8 mouse cellular contexts compared by ENCODE assay signal in the genomic region with DNA sequence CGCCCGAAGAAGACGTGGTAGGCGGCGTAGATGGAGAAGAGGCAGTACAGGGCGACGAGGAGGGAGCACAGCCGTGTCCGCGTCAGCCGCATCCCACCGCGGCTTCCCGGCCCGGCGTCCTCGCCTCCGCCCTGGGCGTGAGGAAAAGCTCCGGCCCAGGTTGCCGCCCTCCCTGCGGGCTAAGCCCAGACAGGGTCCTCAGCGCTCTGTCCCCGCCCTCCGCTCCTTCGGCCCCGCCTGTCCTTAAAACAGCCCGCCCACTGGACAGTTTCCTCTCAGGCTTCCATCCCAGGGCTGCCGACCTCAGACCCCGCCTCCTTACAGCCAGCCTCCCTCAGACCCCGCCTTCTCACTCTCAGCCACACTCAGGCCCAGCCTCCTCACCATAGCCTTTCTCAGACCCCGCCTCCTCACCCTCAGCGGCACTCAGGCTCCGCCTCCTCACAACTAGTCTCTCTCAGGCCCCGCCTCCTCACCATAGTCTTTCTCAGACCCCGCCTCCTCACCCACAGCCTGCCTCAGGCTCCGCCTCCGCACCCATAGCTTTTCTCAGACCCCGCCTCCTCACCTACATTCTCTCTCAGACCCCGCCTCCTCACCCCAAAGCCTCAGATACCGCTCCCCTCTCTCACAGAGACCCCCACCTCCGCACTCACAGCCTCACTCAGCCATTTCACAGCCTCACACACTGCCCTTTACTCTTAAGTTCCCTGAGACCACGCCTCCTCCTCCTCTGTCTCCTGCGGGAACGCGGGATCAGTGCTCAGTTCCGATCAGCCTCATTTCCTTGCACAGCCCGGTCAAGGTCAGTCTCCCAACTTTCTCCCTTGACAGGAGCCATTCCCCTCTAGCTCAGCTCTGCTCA. TPM values are rescaled to one million over a fixed set of nuclear protein-coding genes. Genes with fewer than 3 reads are reported as not detected.
DNase-seq lines count a peak whose midpoint lies in the region; ATAC-seq and TF ChIP-seq lines count a peak whose summit lies in the region.

Rxylt1 (minus strand) TSS at position 392 of the 865 bp plus-strand sequence.

- H3K4me1 ChIP-seq in CH12.LX (ENCODE audit: control insufficient read depth in 1 of 2, insufficient read depth in 2 of 2): peaks cover 3 to 15% of the 10 kb centered on the region in 2 experiments
- H3K4me1 ChIP-seq in forebrain, embryonic 11.5 days (replicated peaks; ENCODE audit: control insufficient read depth, insufficient read depth, low read length): no peaks in the 10 kb centered on the region
- peaks cover 9% of the 10 kb centered on the region for H3K4me1 ChIP-seq in heart, embryonic 16.5 days (ENCODE audit: control insufficient read depth, insufficient read depth, low read length)
- peaks cover 23% of the 10 kb centered on the region for H3K4me1 ChIP-seq in liver, embryonic 15.5 days (replicated peaks)
- peaks cover 5% of the 10 kb centered on the region; the same call in 1 of the 2 replicates for H3K4me1 ChIP-seq in neural tube, embryonic 12.5 days

- TF ChIP-seq RAD21 in CH12.LX (IDR thresholded peaks at IDR 0.05; ENCODE audit: low read depth, low read length): no peak

- ATAC-seq in forebrain, embryonic 11.5 days (replicated peaks; ENCODE audit: low FRiP score): peak; percentile 98
- peak; percentile 98 for ATAC-seq in heart, embryonic 16.5 days (replicated peaks; ENCODE audit: extremely low read depth, insufficient read depth, low FRiP score)
- ATAC-seq in liver, embryonic 15.5 days (ENCODE audit: insufficient read depth): peak; percentile 93
- ATAC-seq in neural tube, embryonic 12.5 days (ENCODE audit: low FRiP score, low read depth): peak; percentile 98

- dilution Hi-C loops in CH12.LX (cut with MboI; ENCODE audit: extremely low pct_ligation_motif_present, extremely low pct_unique_long_range_greater_than_20kb, low sequenced_read_pairs): no loop called here

- no peak for TF ChIP-seq EP300 in CH12.LX (IDR thresholded peaks at IDR 0.05; ENCODE audit: low read length)

- H3K4me3 ChIP-seq in CH12.LX (replicated peaks in 1 of 3; ENCODE audit: low read depth in 2 of 3, low read length in 2 of 3, poor library complexity in 1 of 3): peak within 1 kb of the TSS; percentile 45 to 85 (median 76)
- H3K4me3 ChIP-seq in forebrain, embryonic 11.5 days (ENCODE audit: low read depth, low read length): peak within 1 kb of the TSS; percentile 69
- H3K4me3 ChIP-seq in heart, embryonic 16.5 days (ENCODE audit: low read length): peak within 1 kb of the TSS; percentile 57
- peak within 1 kb of the TSS; percentile 71 for H3K4me3 ChIP-seq in liver, embryonic 15.5 days (replicated peaks)
- peak within 1 kb of the TSS; percentile 73 for H3K4me3 ChIP-seq in neural tube, embryonic 12.5 days

- H3K27me3 ChIP-seq in CH12.LX (replicated peaks): no peaks in the 10 kb centered on the region
- no peaks in the 10 kb centered on the region for H3K27me3 ChIP-seq in forebrain, embryonic 11.5 days (ENCODE audit: control insufficient read depth, insufficient read depth, low read length)
- no peaks in the 10 kb centered on the region for H3K27me3 ChIP-seq in heart, embryonic 16.5 days (ENCODE audit: control insufficient read depth, insufficient read depth, low read length)
- no peaks in the 10 kb centered on the region for H3K27me3 ChIP-seq in liver, embryonic 15.5 days
- H3K27me3 ChIP-seq in neural tube, embryonic 12.5 days (replicated peaks): no peaks in the 10 kb centered on the region

- peak within 1 kb of the TSS; percentile 75 for H3K9ac ChIP-seq in CH12.LX (ENCODE audit: insufficient read depth, low read depth)
- peak within 1 kb of the TSS; percentile 83 for H3K9ac ChIP-seq in forebrain, embryonic 11.5 days (ENCODE audit: low read length)
- peak within 1 kb of the TSS; percentile 86 for H3K9ac ChIP-seq in heart, embryonic 16.5 days (ENCODE audit: low read length)
- peak within 1 kb of the TSS; percentile 66 for H3K9ac ChIP-seq in liver, embryonic 15.5 days
- peak within 1 kb of the TSS; percentile 86 for H3K9ac ChIP-seq in neural tube, embryonic 12.5 days

- peak; percentile 98 for DNase-seq in CH12.LX (ENCODE audit: extremely low read depth)
- peak; percentile 95 for DNase-seq in c-Kit-positive CD71-positive TER-119-negative erythroid progenitor cells, embryonic 14.5 days (ENCODE audit: low read depth)
- DNase-seq in forebrain, embryonic 11.5 days (ENCODE audit: low spot score): peak; percentile 97
- DNase-seq in kidney, postnatal 36 days: peak; percentile 96 to 99
- peak; percentile 98 for DNase-seq in telencephalon, adult 2 months (ENCODE audit: low read depth, low spot score)

- in situ Hi-C loops in CH12.LX (cut with MboI; ENCODE audit: low pct_ligation_motif_present, low pct_unique_long_range_greater_than_20kb, low sequenced_read_pairs): no loop called here

- H3K4me2 ChIP-seq in CH12.LX (ENCODE audit: insufficient read depth, low read depth, poor library complexity, severe bottlenecking): peak within 1 kb of the TSS; percentile 18
- peak within 1 kb of the TSS; percentile 80 for H3K4me2 ChIP-seq in forebrain, embryonic 11.5 days (ENCODE audit: low read depth, low read length, severe bottlenecking)
- peak within 1 kb of the TSS; percentile 89 for H3K4me2 ChIP-seq in heart, embryonic 16.5 days (ENCODE audit: low read depth, low read length)
- H3K4me2 ChIP-seq in liver, embryonic 15.5 days: peak within 1 kb of the TSS; percentile 96
- peak within 1 kb of the TSS; percentile 84 for H3K4me2 ChIP-seq in neural tube, embryonic 12.5 days (replicated peaks)

- H3K79me2 ChIP-seq in CH12.LX (replicated peaks; ENCODE audit: control insufficient read depth, extremely low read depth, insufficient read depth, poor library complexity, severe bottlenecking): peaks cover 5% of the 10 kb centered on the region; the same call in 1 of the 2 replicates

- TF ChIP-seq POLR2A in CH12.LX (IDR thresholded peaks at IDR 0.05; ENCODE audit: low read depth, low read length): peak; percentile 78

- TF ChIP-seq CTCF in CH12.LX (conservative IDR thresholded peaks at IDR 0.05 in 1 of 2, IDR thresholded peaks at IDR 0.05 in 1 of 2; ENCODE audit: low read depth in 2 of 2, low read length in 2 of 2): no peak

- no peaks in the 10 kb centered on the region for H3K9me3 ChIP-seq in CH12.LX (replicated peaks; ENCODE audit: low read length)
- H3K9me3 ChIP-seq in forebrain, embryonic 11.5 days (ENCODE audit: control insufficient read depth, low read length): no peaks in the 10 kb centered on the region
- H3K9me3 ChIP-seq in heart, embryonic 16.5 days (replicated peaks; ENCODE audit: control insufficient read depth, low read length): no peaks in the 10 kb centered on the region
- no peaks in the 10 kb centered on the region for H3K9me3 ChIP-seq in liver, embryonic 15.5 days (replicated peaks)
- no peaks in the 10 kb centered on the region for H3K9me3 ChIP-seq in neural tube, embryonic 12.5 days

- H3K36me3 ChIP-seq in CH12.LX (replicated peaks in 1 of 2; ENCODE audit: control insufficient read depth in 1 of 2, insufficient read depth in 1 of 2, low read length in 1 of 2): peaks cover 0 to 22% of the 10 kb centered on the region in 2 experiments
- no peaks in the 10 kb centered on the region for H3K36me3 ChIP-seq in forebrain, embryonic 11.5 days (ENCODE audit: control insufficient read depth, insufficient read depth, low read length)
- H3K36me3 ChIP-seq in heart, embryonic 16.5 days (ENCODE audit: control insufficient read depth, insufficient read depth): no peaks in the 10 kb centered on the region
- H3K36me3 ChIP-seq in liver, embryonic 15.5 days (replicated peaks): 0 out of 2 replicates have a peak, but pooled peaks cover 3% of the 10 kb centered on the region
- H3K36me3 ChIP-seq in neural tube, embryonic 12.5 days: no peaks in the 10 kb centered on the region; the same call in 1 of the 2 replicates

- 2% methylated on average over 44 of the region's 48 CpGs for WGBS in forebrain, embryonic 11.5 days
- WGBS in heart, embryonic 16.5 days: under 1% methylated on average over 45 of the region's 48 CpGs
- 2% methylated on average over 46 of the region's 48 CpGs for WGBS in liver, embryonic 15.5 days (ENCODE audit: insufficient replicate concordance)
- WGBS in neural tube, embryonic 12.5 days: 2% methylated on average over 47 of the region's 48 CpGs

- 0 out of 2 replicates have a peak within 1 kb of the TSS, but pooled peaks have one; percentile 9 for H3K27ac ChIP-seq in CH12.LX (ENCODE audit: insufficient read depth, low read depth)
- peak within 1 kb of the TSS; percentile 53 for H3K27ac ChIP-seq in forebrain, embryonic 11.5 days (ENCODE audit: low read depth, low read length)
- H3K27ac ChIP-seq in heart, embryonic 16.5 days (ENCODE audit: low read length): peak within 1 kb of the TSS; percentile 76
- H3K27ac ChIP-seq in liver, embryonic 15.5 days (replicated peaks): peak within 1 kb of the TSS; percentile 69
- H3K27ac ChIP-seq in neural tube, embryonic 12.5 days: peak within 1 kb of the TSS; percentile 82

TF ChIP-seq in CH12.LX, 34 proteins besides CTCF, POLR2A, EP300 and RAD21:
- peak; percentile 5; the same call in 1 of the 2 replicates for TF ChIP-seq HCFC1 (IDR thresholded peaks at IDR 0.05; ENCODE audit: low read depth, low read length)
- 0 out of 2 replicates have a peak, but pooled peaks have one; percentile 14 for TF ChIP-seq SIN3A (IDR thresholded peaks at IDR 0.05; ENCODE audit: low read length)
- TF ChIP-seq NELFE (IDR thresholded peaks at IDR 0.05; ENCODE audit: low read depth, low read length): peak; percentile 57; the same call in 1 of the 2 replicates
- TF ChIP-seq UBTF (IDR thresholded peaks at IDR 0.05; ENCODE audit: low read depth, low read length): peak; percentile 66; the same call in 1 of the 2 replicates
- TF ChIP-seq ZMIZ1 (IDR thresholded peaks at IDR 0.05; ENCODE audit: low read depth, low read length): peak; percentile 50; the same call in 1 of the 2 replicates
- no peak for TF ChIP-seq CHD1 (IDR thresholded peaks at IDR 0.05; ENCODE audit: low read depth, low read length)

RNA-seq across cellular contexts. Expression of gene Rxylt1, which starts in this region (rescaled TPM):
- total RNA-seq in CH12.LX (2012; rRNA removed) (19.5 and 22.9 TPM in 2 replicates), CH12.LX (2014; rRNA removed) (78.0 and 90.9 TPM in 2 replicates)
- 57.4 and 68.7 TPM in 2 replicates for polyA plus RNA-seq in CH12.LX (2012; ENCODE audit: insufficient read length, low read depth)
- 36.2 and 40.9 TPM in 2 replicates for polyA plus RNA-seq in forebrain, embryonic 11.5 days (2014; fragmentation: Nextera tagmentation; extraction: Ambion mirVana)
- 39.8 and 41.8 TPM in 2 replicates for polyA plus RNA-seq in heart, embryonic 16.5 days (2015; fragmentation: Nextera tagmentation; extraction: Ambion mirVana)
- polyA plus RNA-seq in liver, embryonic 15.5 days (2015; fragmentation: Nextera tagmentation; extraction: Ambion mirVana): 10.2 and 11.0 TPM in 2 replicates
- polyA plus RNA-seq in neural tube, embryonic 12.5 days (2016; fragmentation: Nextera tagmentation; extraction: Ambion mirVana): 38.5 and 43.2 TPM in 2 replicates

Comparison
In these comparisons a context has a peak if more than half of its experiments do, and no peak if none do; other contexts are left out.
1. Peak in every context shown above with its lines: DNase-seq, ATAC-seq, H3K4me3 ChIP-seq and H3K27ac ChIP-seq.
2. H3K27ac ChIP-seq: peak in every context shown above with its lines; median percentile 82 in neural tube, embryonic 12.5 days; 76 in heart, embryonic 16.5 days; 69 in liver, embryonic 15.5 days; 53 in forebrain, embryonic 11.5 days; 9 in CH12.LX.
3. H3K4me2 ChIP-seq: peak in every context shown above with its lines; median percentile 96 in liver, embryonic 15.5 days; 89 in heart, embryonic 16.5 days; 84 in neural tube, embryonic 12.5 days; 80 in forebrain, embryonic 11.5 days; 18 in CH12.LX.